Mouse (Mus musculus): ENCODE results near the gene Tmtc4. TPM values are rescaled to one million over a fixed set of nuclear protein-coding genes. Genes with fewer than 3 reads are reported as not detected.

The Tmtc4 gene
- total and polyA plus RNA-seq, 3 experiments = 1.4 to 3.3 (median 2.7) TPM

DNA sequence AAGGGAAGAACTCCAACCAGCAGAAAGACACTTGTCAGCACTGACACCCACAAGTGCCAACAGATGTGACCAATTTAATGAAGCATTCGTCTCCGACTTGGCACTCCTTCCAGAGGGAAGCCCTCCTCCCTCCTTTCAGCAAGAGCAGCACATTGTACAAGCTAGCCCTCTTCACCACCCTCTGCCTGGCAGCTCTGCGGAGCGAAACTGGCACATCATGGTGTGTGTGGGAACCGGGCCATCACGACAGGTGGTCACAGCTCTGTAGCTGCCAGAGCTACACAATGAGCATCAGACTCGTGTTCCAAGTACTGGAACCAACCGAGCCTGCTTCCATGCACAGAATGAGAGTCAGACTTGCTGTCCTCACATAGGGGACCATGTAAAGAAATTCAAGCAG is 25.9 kb downstream of the Tmtc4 start:
- H3K4me2 ChIP-seq (ENCODE audit: insufficient read depth, low read depth, poor library complexity, severe bottlenecking) = no peak overlapping the region
- no peak overlapping the region for H3K27ac ChIP-seq (ENCODE audit: insufficient read depth, low read depth)
- no peaks in the 10 kb centered on the region for H3K9me3 ChIP-seq (replicated peaks; ENCODE audit: low read length)
- H3K4me1 ChIP-seq (ENCODE audit: control insufficient read depth in 1 of 2, insufficient read depth in 2 of 2) = no peaks in the 10 kb centered on the region
- H3K9ac ChIP-seq (ENCODE audit: insufficient read depth, low read depth) = no peak overlapping the region
- no peak for TF ChIP-seq ZNF384 (IDR thresholded peaks at IDR 0.05; ENCODE audit: low read depth, low read length)
- TF ChIP-seq RAD21 (IDR thresholded peaks at IDR 0.05; ENCODE audit: low read depth, low read length) = no peak
- TF ChIP-seq NELFE (IDR thresholded peaks at IDR 0.05; ENCODE audit: low read depth, low read length) = no peak
- TF ChIP-seq NRF1 (IDR thresholded peaks at IDR 0.05; ENCODE audit: low read depth, low read length) = no peak
- no peak for TF ChIP-seq SMC3 (IDR thresholded peaks at IDR 0.05; ENCODE audit: low read depth, low read length)
- TF ChIP-seq POLR2AphosphoS2 (IDR thresholded peaks at IDR 0.05; ENCODE audit: low read depth, low read length) = no peak
- TF ChIP-seq PAX5 (IDR thresholded peaks at IDR 0.05; ENCODE audit: low read length) = no peak
- no peak for TF ChIP-seq GABPA (IDR thresholded peaks at IDR 0.05; ENCODE audit: insufficient replicate concordance, low read depth, low read length)
- no peak for TF ChIP-seq EP300 (IDR thresholded peaks at IDR 0.05; ENCODE audit: low read length)
- TF ChIP-seq USF2 (conservative IDR thresholded peaks at IDR 0.05; ENCODE audit: low read depth, low read length) = no peak
- TF ChIP-seq HCFC1 (IDR thresholded peaks at IDR 0.05; ENCODE audit: low read depth, low read length) = no peak
- no peak for TF ChIP-seq ZC3H11A (IDR thresholded peaks at IDR 0.05; ENCODE audit: low read depth, low read length)
- TF ChIP-seq CHD1 (IDR thresholded peaks at IDR 0.05; ENCODE audit: low read depth, low read length) = no peak
- no peak overlapping the region for H3K4me3 ChIP-seq (replicated peaks in 1 of 3; ENCODE audit: low read depth in 2 of 3, low read length in 2 of 3, poor library complexity in 1 of 3)
- no peaks in the 10 kb centered on the region for H3K36me3 ChIP-seq (replicated peaks in 1 of 2; ENCODE audit: control insufficient read depth in 1 of 2, insufficient read depth in 1 of 2, low read length in 1 of 2)
- no peak for DNase-seq (ENCODE audit: extremely low read depth)
- dilution Hi-C loops (cut with MboI; ENCODE audit: extremely low pct_ligation_motif_present, extremely low pct_unique_long_range_greater_than_20kb, low sequenced_read_pairs) (no loop called here), in situ Hi-C loops (cut with MboI; ENCODE audit: low pct_ligation_motif_present, low pct_unique_long_range_greater_than_20kb, low sequenced_read_pairs) (loop anchor here (25.0 kb wide), 1 partner anchor 354 kb away; no protein-coding TSS in a partner anchor)
- no peaks in the 10 kb centered on the region for H3K79me2 ChIP-seq (replicated peaks; ENCODE audit: control insufficient read depth, extremely low read depth, insufficient read depth, poor library complexity, severe bottlenecking)
- H3K27me3 ChIP-seq (replicated peaks) = no peaks in the 10 kb centered on the region

DNA sequence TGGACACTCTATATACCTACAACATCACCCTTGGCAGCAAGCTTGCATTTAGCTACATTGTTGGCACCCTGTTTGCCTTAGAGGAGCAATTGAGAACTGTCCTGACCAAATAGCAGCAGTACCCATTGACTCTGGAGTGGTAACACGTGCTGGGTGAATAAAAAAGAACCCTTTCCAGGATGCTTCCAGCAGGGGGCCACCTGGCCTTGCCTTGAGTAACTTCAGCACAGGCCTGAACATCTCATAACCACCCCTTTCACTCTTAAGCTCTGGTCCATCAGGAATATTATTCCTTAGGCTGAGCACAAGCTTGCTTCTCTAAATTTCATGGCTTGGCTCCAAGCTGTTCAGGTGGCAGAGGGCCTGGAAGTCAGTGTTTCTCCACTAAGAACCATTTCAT is 30.5 kb downstream of the Tmtc4 start:
- no peak overlapping the region for H3K27ac ChIP-seq (ENCODE audit: insufficient read depth, low read depth)
- DNase-seq (ENCODE audit: extremely low read depth) = peak; percentile 72
- H3K4me3 ChIP-seq (replicated peaks in 1 of 3; ENCODE audit: low read depth in 2 of 3, low read length in 2 of 3, poor library complexity in 1 of 3) = no peak overlapping the region
- dilution Hi-C loops (cut with MboI; ENCODE audit: extremely low pct_ligation_motif_present, extremely low pct_unique_long_range_greater_than_20kb, low sequenced_read_pairs) (no loop called here), in situ Hi-C loops (cut with MboI; ENCODE audit: low pct_ligation_motif_present, low pct_unique_long_range_greater_than_20kb, low sequenced_read_pairs) (loop anchor here (25.0 kb wide), 1 partner anchor 359 kb away; no protein-coding TSS in a partner anchor)
- H3K9ac ChIP-seq (ENCODE audit: insufficient read depth, low read depth) = no peak overlapping the region
- H3K4me2 ChIP-seq (ENCODE audit: insufficient read depth, low read depth, poor library complexity, severe bottlenecking) = no peak overlapping the region
- H3K4me1 ChIP-seq (ENCODE audit: control insufficient read depth in 1 of 2, insufficient read depth in 2 of 2) = no peaks in the 10 kb centered on the region
- H3K36me3 ChIP-seq (replicated peaks in 1 of 2; ENCODE audit: control insufficient read depth in 1 of 2, insufficient read depth in 1 of 2, low read length in 1 of 2) = no peaks in the 10 kb centered on the region
- H3K9me3 ChIP-seq (replicated peaks; ENCODE audit: low read length) = no peaks in the 10 kb centered on the region
- H3K27me3 ChIP-seq (replicated peaks) = no peaks in the 10 kb centered on the region
- H3K79me2 ChIP-seq (replicated peaks; ENCODE audit: control insufficient read depth, extremely low read depth, insufficient read depth, poor library complexity, severe bottlenecking) = no peaks in the 10 kb centered on the region
- TF ChIP-seq ZKSCAN1 (IDR thresholded peaks at IDR 0.05; ENCODE audit: borderline replicate concordance, low read depth, low read length) = no peak
- TF ChIP-seq ELF1 (IDR thresholded peaks at IDR 0.05; ENCODE audit: low read depth, low read length) = no peak
- no peak for TF ChIP-seq TCF12 (IDR thresholded peaks at IDR 0.05; ENCODE audit: low read depth, low read length)
- no peak for TF ChIP-seq NRF1 (IDR thresholded peaks at IDR 0.05; ENCODE audit: low read depth, low read length)
- no peak for TF ChIP-seq MEF2A (IDR thresholded peaks at IDR 0.05; ENCODE audit: borderline replicate concordance, low read depth, low read length)
- TF ChIP-seq IRF4 (IDR thresholded peaks at IDR 0.05; ENCODE audit: low read depth, low read length) = no peak
- peak; percentile 87 for TF ChIP-seq MAX (IDR thresholded peaks at IDR 0.05; ENCODE audit: low read length)
- no peak for TF ChIP-seq JUND (conservative IDR thresholded peaks at IDR 0.05; ENCODE audit: low read depth, low read length)
- peak; percentile 87 for TF ChIP-seq BHLHE40 (IDR thresholded peaks at IDR 0.05; ENCODE audit: low read depth, low read length)
- TF ChIP-seq POLR2A (IDR thresholded peaks at IDR 0.05; ENCODE audit: low read depth, low read length) = no peak
- no peak for TF ChIP-seq EP300 (IDR thresholded peaks at IDR 0.05; ENCODE audit: low read length)
- no peak for TF ChIP-seq USF1 (IDR thresholded peaks at IDR 0.05; ENCODE audit: low read depth, low read length)
- no peak for TF ChIP-seq E2F4 (IDR thresholded peaks at IDR 0.05; ENCODE audit: insufficient replicate concordance, low read depth, low read length)
- TF ChIP-seq CHD2 (IDR thresholded peaks at IDR 0.05; ENCODE audit: low read length) = no peak
- no peak for TF ChIP-seq MXI1 (IDR thresholded peaks at IDR 0.05; ENCODE audit: low read depth, low read length)
- peak; percentile 91 for TF ChIP-seq SMC3 (IDR thresholded peaks at IDR 0.05; ENCODE audit: low read depth, low read length)
- TF ChIP-seq ZC3H11A (IDR thresholded peaks at IDR 0.05; ENCODE audit: low read depth, low read length) = peak; percentile 71
- no peak for TF ChIP-seq MAFK (IDR thresholded peaks at IDR 0.05; ENCODE audit: insufficient replicate concordance, low read length)
- TF ChIP-seq MYC (IDR thresholded peaks at IDR 0.05; ENCODE audit: low read depth, low read length) = peak; percentile 96
- TF ChIP-seq RAD21 (IDR thresholded peaks at IDR 0.05; ENCODE audit: low read depth, low read length) = peak; percentile 90
- no peak for TF ChIP-seq SIN3A (IDR thresholded peaks at IDR 0.05; ENCODE audit: low read length)
- no peak for TF ChIP-seq MAZ (IDR thresholded peaks at IDR 0.05; ENCODE audit: low read depth, low read length)
- TF ChIP-seq POLR2AphosphoS2 (IDR thresholded peaks at IDR 0.05; ENCODE audit: low read depth, low read length) = no peak
- TF ChIP-seq ZMIZ1 (IDR thresholded peaks at IDR 0.05; ENCODE audit: low read depth, low read length) = no peak
- no peak for TF ChIP-seq HCFC1 (IDR thresholded peaks at IDR 0.05; ENCODE audit: low read depth, low read length)
- no peak for TF ChIP-seq ZNF384 (IDR thresholded peaks at IDR 0.05; ENCODE audit: low read depth, low read length)
- TF ChIP-seq PAX5 (IDR thresholded peaks at IDR 0.05; ENCODE audit: low read length) = no peak
- no peak for TF ChIP-seq USF2 (conservative IDR thresholded peaks at IDR 0.05; ENCODE audit: low read depth, low read length)
- no peak for TF ChIP-seq NELFE (IDR thresholded peaks at IDR 0.05; ENCODE audit: low read depth, low read length)
- TF ChIP-seq KAT2A (IDR thresholded peaks at IDR 0.05; ENCODE audit: insufficient replicate concordance, low read length) = no peak

Data from CH12.LX (cell line).